Mouse (Mus musculus) layer of hippocampus, adult 2 months (tissue): ENCODE results near the gene Kcnd3. TPM values are rescaled to one million over a fixed set of nuclear protein-coding genes. Genes with fewer than 3 reads are reported as not detected.
A peak's percentile ranks its signal among the peaks of the same experiment; 100 is the strongest.

ENCODE experiments used
- DNase-seq, 2 experiments: peaks; one replicate each; pipeline ENCODE4 v3.0.0; 2022; ENCODE audit warnings: low spot score in 2 of 2
- H3K27ac ChIP-seq: fragments of 200-600 bp; 2 replicates; pipeline ENCODE4 v1.8.1; 2022
- H3K4me3 ChIP-seq: fragments of 200-600 bp; 2 replicates; pipeline ENCODE4 v1.8.1; 2022; ENCODE audit warnings: mild to moderate bottlenecking
- CTCF ChIP-seq: fragments of 200-600 bp; conservative IDR thresholded peaks from 2 replicates; pipeline ENCODE4 v1.8.1; 2022; ENCODE audit warnings: antibody characterized with exemption, mild to moderate bottlenecking, moderate library complexity
- total RNA-seq, 2 experiments: library from RNA; stranded (reverse); gene quantifications; 2 replicates each; pipeline ENCODE4 v1.2.3; 2021

The Kcnd3 gene
- total RNA-seq, 2 experiments from 2014 or later: 60.2 to 64.9 TPM

DNA sequence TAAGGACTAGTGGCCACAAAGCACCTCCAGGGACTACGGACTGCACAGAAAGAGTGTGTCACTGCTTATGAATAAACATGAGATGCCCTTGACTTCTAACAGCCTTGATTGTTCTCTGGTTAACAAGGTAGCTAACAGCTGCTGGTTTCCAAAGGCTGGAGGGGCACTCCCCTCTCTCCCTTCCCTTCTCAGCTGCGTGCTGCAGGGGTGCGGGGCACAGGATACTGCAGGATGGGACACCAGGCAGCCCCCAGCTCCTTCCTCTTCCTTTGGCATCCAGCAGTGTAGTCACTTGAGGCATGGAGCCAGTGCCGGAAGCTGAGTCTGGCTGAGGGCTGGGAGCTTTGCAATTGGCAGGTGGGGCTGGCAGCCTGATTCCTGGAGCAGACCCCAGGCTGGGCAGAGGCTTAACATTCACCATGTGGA lies 133.6 kb downstream of the Kcnd3 start:
- no peak for DNase-seq
- no peak for TF ChIP-seq CTCF
- H3K4me3 ChIP-seq: no peak overlapping the region
- no peak overlapping the region; the same call in 1 of the 2 replicates for H3K27ac ChIP-seq

- no peak for TF ChIP-seq CTCF
- Histone ChIP-seq H3K27ac (peak overlapping the region; percentile 64; the same call in 1 of the 2 replicates), H3K4me3 (no peak overlapping the region)
- no peak for DNase-seq
Observed at GRCm38 (mm10) chr3:105590056-105590672, 138.0 kb downstream of the Kcnd3 start.

DNA sequence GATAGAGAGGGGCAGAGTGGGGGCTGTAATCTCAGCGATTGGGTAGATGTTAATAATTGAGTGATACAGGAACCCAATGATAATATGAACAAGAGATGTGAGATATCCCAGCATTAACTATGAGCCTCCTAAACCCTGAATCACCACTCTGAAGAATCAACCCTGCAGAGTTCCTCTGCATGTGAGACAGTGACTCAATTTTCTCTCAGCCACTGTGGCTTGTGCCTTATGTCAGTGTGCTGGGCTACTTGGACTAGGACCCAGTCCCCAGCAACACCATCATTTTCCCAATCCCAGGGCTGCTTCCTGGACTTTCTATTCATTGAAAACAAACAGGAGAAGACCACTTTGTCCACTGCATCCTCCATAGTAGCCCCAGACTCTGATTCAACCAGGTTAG lies 139.6 kb downstream of the Kcnd3 start:
- peak overlapping the region; percentile 64 for H3K27ac ChIP-seq
- TF ChIP-seq CTCF: no peak
- no peak overlapping the region for H3K4me3 ChIP-seq
- no peak for DNase-seq

DNA sequence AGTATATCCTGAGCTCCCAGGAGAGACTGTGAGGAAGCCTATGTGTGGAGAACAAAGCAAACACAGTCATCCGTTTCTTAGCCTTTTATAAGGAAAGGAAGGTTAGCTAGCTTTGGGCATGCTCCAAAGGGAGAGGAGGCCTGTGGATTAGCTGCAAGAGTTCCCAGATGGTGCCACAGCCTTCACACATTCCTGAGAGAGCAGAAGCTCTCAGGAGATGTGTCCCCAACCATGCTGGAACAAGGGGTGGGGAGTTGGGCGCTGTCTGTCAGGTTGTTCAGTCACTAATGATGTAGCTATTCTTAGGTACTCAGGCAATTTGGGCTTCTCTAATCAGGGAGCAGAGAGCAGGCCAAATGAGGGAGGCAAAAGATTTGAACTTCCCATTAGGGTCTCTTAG lies 140.1 kb downstream of the Kcnd3 start:
- TF ChIP-seq CTCF: no peak
- no peak overlapping the region for H3K4me3 ChIP-seq
- H3K27ac ChIP-seq: peak overlapping the region; percentile 64
- DNase-seq: peak; percentile 53 to 74

DNA sequence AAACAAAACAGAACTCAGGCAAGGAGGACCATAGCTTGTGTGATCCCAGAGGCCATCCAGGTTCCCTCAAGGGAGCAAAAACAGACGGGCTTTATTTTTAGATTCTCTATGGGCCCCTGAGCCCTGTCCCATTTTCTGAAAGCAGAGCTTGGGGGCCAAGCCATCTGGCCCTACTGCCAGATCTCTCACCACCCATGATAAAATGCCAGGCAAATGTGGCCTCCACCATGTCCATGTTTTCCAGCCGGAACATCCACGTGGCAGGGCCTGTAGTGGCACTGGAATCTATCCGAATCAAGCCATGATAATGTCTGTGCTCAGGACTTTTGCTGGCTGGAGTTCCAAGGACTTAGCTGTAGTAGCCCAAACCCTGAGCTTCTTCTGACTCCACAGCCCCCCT lies 148.4 kb downstream of the Kcnd3 start:
- H3K4me3 ChIP-seq: no peak overlapping the region
- DNase-seq: no peak
- TF ChIP-seq CTCF: no peak
- H3K27ac ChIP-seq: no peak overlapping the region

DNA sequence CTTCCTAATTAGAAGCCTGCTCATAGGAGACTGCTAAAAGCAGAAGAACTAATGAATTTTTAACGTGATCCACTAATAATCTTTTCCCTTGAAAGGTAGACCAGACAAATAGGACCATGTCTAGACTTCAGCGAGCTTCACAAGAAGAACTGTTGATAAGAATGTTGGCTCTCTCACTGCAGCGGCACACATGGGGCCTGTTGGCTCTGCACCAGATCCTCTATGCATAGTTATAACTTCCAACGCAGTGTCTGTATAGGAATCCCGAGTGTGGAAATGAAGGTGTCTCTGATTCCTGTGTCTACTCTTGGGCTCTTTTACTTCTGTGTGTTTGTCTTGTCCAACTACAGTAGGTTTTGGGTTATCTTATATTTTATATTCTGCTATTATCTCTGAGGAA lies 150.8 kb downstream of the Kcnd3 start:
- no peak for TF ChIP-seq CTCF
- DNase-seq: no peak
- H3K27ac ChIP-seq: no peak overlapping the region
- H3K4me3 ChIP-seq: no peak overlapping the region

DNA sequence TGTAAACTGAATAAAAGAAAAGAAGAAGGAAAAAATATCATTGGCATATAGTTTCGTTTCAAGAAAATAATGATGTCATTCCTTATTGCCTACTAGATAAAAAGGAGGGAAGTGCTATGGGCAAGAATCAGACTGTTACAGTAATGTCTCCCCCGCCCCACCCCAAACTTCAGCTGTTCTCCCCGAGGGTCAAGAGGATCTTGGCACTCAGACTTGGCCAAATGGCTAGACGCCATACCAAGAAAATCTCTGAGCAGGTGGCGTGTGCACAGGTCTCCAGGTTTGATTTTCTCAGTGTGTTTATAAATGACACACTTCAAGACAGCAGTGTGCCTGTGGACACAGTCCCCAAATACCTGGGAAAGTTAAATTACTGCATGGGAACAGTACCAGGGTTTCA lies 153.6 kb downstream of the Kcnd3 start:
- no peak for TF ChIP-seq CTCF
- Histone ChIP-seq H3K4me3 (no peak overlapping the region), H3K27ac (no peak overlapping the region)
- no peak for DNase-seq

DNA sequence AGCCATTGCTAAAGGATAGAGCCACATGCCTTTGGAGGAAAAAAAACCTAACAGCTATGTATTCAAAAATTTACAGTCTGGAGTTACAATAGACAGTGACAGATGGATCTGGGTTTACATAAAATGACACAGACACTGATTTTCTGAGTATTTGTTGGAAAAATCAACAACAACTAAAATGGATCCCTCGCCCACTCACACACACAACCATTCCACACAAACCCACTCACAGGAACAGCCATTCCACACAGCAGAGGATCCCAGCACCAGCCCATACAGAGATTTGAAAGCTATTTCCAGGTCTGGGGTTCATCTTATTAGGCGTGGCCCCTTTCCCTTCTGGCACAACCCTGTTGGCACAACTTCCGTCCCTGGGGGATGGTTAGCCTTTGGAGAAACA lies 156.7 kb downstream of the Kcnd3 start:
- no peak overlapping the region for H3K4me3 ChIP-seq

GRCm38 (mm10) chr3:105611531-105612422 lies 159.6 kb downstream of the Kcnd3 start:
- H3K27ac ChIP-seq: peak overlapping the region; percentile 37; the same call in 1 of the 2 replicates
- no peak for TF ChIP-seq CTCF
- H3K4me3 ChIP-seq: no peak overlapping the region
- no peak for DNase-seq

More for the DNA sequence above, 156.7 kb downstream of the Kcnd3 start:
- DNase-seq: peak; percentile 44 to 70
- TF ChIP-seq CTCF: no peak
- peak overlapping the region; percentile 74 for H3K27ac ChIP-seq

DNA sequence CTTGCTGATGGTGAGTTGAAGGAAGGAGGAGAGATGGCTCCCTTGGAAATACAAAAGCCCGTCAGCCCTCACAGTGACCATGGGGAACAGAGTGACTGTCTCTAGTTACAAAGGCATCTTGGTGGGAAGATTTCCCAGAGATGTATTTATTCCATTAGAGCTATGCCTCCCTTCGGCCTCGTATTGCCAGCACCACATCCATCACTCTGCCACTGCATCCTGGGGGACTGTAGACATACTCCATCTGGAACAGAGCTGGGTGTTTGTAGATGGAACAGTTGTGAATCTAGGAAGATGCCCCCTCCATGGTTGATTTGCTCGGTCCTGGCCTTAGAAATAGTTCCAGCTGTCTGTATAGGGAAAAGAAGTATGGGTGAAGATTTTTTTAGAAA lies 160.3 kb downstream of the Kcnd3 start:
- no peak overlapping the region for H3K27ac ChIP-seq
- H3K4me3 ChIP-seq: no peak overlapping the region
- TF ChIP-seq CTCF: no peak
- no peak for DNase-seq

GRCm38 (mm10) chr3:105616861-105617743 lies 165.0 kb downstream of the Kcnd3 start:
- TF ChIP-seq CTCF: no peak
- no peak for DNase-seq
- no peak overlapping the region for H3K4me3 ChIP-seq
- H3K27ac ChIP-seq: peak overlapping the region; percentile 54

GRCm38 (mm10) chr3:105621154-105621553 lies 169.0 kb downstream of the Kcnd3 start:
- Histone ChIP-seq H3K27ac (no peak overlapping the region), H3K4me3 (no peak overlapping the region)
- no peak for DNase-seq
- TF ChIP-seq CTCF: no peak

GRCm38 (mm10) chr3:105623137-105623536 lies 171.0 kb downstream of the Kcnd3 start:
- Histone ChIP-seq H3K4me3 (no peak overlapping the region), H3K27ac (no peak overlapping the region)
- no peak for TF ChIP-seq CTCF
- no peak for DNase-seq
